In the genomic region with DNA sequence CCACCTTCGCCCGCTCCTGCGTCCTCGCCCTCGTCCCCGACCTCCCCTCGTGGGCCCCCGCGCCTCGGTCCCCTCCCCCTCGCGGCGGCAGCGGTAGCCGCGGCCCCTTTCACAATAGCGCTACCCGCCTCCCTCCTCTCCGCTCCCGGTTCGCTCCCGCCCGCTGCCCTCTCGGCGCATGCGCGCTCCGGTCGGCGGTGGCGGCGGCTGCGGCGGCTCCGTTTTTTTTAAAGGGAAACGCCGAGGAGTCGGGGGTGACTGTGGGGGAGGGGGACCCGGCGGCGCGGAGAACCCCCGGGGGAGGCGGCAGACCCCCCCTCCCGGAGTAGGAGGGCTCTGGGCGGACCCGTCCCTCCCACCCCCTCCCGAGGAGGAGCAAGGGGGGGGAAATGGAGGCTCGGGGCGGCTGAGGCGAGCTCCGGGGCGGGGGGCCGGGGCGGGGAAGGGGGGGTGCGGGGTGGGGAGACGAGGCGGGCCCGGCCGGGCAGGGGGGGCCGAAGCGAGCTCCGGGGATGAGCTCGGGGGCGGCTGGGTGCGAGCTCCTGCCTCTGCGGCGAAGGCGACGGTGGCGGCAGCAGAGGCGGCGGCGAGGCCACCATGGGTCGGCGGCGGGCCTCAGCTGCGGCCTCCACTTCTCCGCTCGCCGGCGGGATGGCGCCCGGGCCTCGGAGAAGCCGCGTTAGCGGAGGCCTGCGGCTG, we compare ENCODE assay signal across 8 mouse cellular contexts. TPM values are rescaled to one million over a fixed set of nuclear protein-coding genes. Genes with fewer than 3 reads are reported as not detected.
DNase-seq lines count a peak whose midpoint lies in the region; ATAC-seq and TF ChIP-seq lines count a peak whose summit lies in the region.

A gene (plus strand): TSS at position 502 of the 699 bp plus-strand sequence.

- TF ChIP-seq CTCF in ES-Bruce4 (IDR thresholded peaks at IDR 0.05; ENCODE audit: low read depth, low read length) = no peak
- no peak for TF ChIP-seq CTCF in lung, embryonic 14.5 days (IDR thresholded peaks at IDR 0.05; ENCODE audit: low read depth)
- TF ChIP-seq CTCF in thymus, adult 2 months (IDR thresholded peaks at IDR 0.05; ENCODE audit: borderline replicate concordance, control insufficient read depth, extremely low read depth, insufficient read depth, low read length, poor library complexity) = peak; percentile 51; the same call in 1 of the 2 replicates

- H3K4me1 ChIP-seq in ES-Bruce4 (ENCODE audit: control insufficient read depth, insufficient read depth, low read length) = no peaks in the 10 kb centered on the region
- H3K4me1 ChIP-seq in forebrain, embryonic 16.5 days (replicated peaks; ENCODE audit: control insufficient read depth, insufficient read depth, low read length) = peaks cover 29% of the 10 kb centered on the region
- H3K4me1 ChIP-seq in lung, embryonic 14.5 days (ENCODE audit: insufficient read depth) = peaks cover 17% of the 10 kb centered on the region
- H3K4me1 ChIP-seq in thymus, adult 2 months (replicated peaks; ENCODE audit: control insufficient read depth, insufficient read depth, low read length) = peaks cover 15% of the 10 kb centered on the region

- TF ChIP-seq POLR2A in ES-Bruce4 (IDR thresholded peaks at IDR 0.05; ENCODE audit: insufficient read depth, low read length) = no peak
- TF ChIP-seq POLR2A in thymus, adult 2 months (IDR thresholded peaks at IDR 0.05; ENCODE audit: control insufficient read depth, extremely low read depth, insufficient read depth, low read length, poor library complexity) = peak; percentile 87

- no peaks in the 10 kb centered on the region for H3K27me3 ChIP-seq in ES-Bruce4 (ENCODE audit: control insufficient read depth, insufficient read depth, low read length, poor library complexity, severe bottlenecking)
- no peaks in the 10 kb centered on the region for H3K27me3 ChIP-seq in forebrain, embryonic 16.5 days (replicated peaks; ENCODE audit: control insufficient read depth, insufficient read depth, low read length)
- H3K27me3 ChIP-seq in lung, embryonic 14.5 days (ENCODE audit: insufficient read depth, low read length) = no peaks in the 10 kb centered on the region
- H3K27me3 ChIP-seq in thymus, adult 2 months (ENCODE audit: control insufficient read depth, insufficient read depth, low read length) = no peaks in the 10 kb centered on the region

- intact Hi-C loops in heart, postnatal 14 days (cut with DNase I) = no loop called here

- H3K27ac ChIP-seq in ES-Bruce4 (ENCODE audit: insufficient read depth, low read length) = peak within 1 kb of the TSS; percentile 56
- peak within 1 kb of the TSS; percentile 100 for H3K27ac ChIP-seq in forebrain, embryonic 16.5 days (ENCODE audit: low read length)
- peak within 1 kb of the TSS; percentile 100 for H3K27ac ChIP-seq in lung, embryonic 14.5 days (ENCODE audit: low read depth)
- H3K27ac ChIP-seq in thymus, adult 2 months (ENCODE audit: control insufficient read depth, insufficient read depth, low read length) = peak within 1 kb of the TSS; percentile 79

- WGBS in forebrain, embryonic 16.5 days = under 1% methylated on average over 51 of the region's 89 CpGs
- WGBS in large intestine, adult 2 months = under 1% methylated on average over 81 of the region's 89 CpGs
- WGBS in lung, embryonic 14.5 days = 0% methylated on average over 50 of the region's 89 CpGs
- 1% methylated on average over 69 of the region's 89 CpGs for WGBS in thymus, adult 2 months

- TF ChIP-seq EP300 in ES-Bruce4 (IDR thresholded peaks at IDR 0.05; ENCODE audit: insufficient read depth, low read depth, low read length) = no peak

- H3K4me3 ChIP-seq in ES-Bruce4 (ENCODE audit: low read depth, low read length) = peak within 1 kb of the TSS; percentile 78
- peak within 1 kb of the TSS; percentile 94 for H3K4me3 ChIP-seq in forebrain, embryonic 16.5 days (replicated peaks; ENCODE audit: low read length)
- peak within 1 kb of the TSS; percentile 100 for H3K4me3 ChIP-seq in lung, embryonic 14.5 days (ENCODE audit: low read depth, low read length)
- peak within 1 kb of the TSS; percentile 100 for H3K4me3 ChIP-seq in thymus, adult 2 months (ENCODE audit: control insufficient read depth, insufficient read depth, low read length)

- H3K36me3 ChIP-seq in ES-Bruce4 (ENCODE audit: control insufficient read depth, insufficient read depth, low read length, poor library complexity, severe bottlenecking) = peaks cover 14% of the 10 kb centered on the region
- peaks cover 3% of the 10 kb centered on the region for H3K36me3 ChIP-seq in forebrain, embryonic 16.5 days (ENCODE audit: control insufficient read depth, insufficient read depth)
- peaks cover 29% of the 10 kb centered on the region for H3K36me3 ChIP-seq in lung, embryonic 14.5 days (ENCODE audit: insufficient read depth)
- H3K36me3 ChIP-seq in thymus, adult 2 months (ENCODE audit: control insufficient read depth, insufficient read depth, low read length) = peaks cover 10% of the 10 kb centered on the region

- DNase-seq in cerebellum, adult 11-12 months = peak; percentile 93
- DNase-seq in heart, postnatal 14 days = peak; percentile 92 to 94
- DNase-seq in large intestine, adult 2 months (ENCODE audit: low read depth, low spot score) = no peak
- DNase-seq in lung, embryonic 14.5 days = peak; percentile 92
- DNase-seq in thymus, adult 2 months = peak; percentile 87

- H3K9ac ChIP-seq in ES-Bruce4 (ENCODE audit: low read depth, poor library complexity, severe bottlenecking) = peak within 1 kb of the TSS; percentile 100
- peak within 1 kb of the TSS; percentile 99 for H3K9ac ChIP-seq in forebrain, embryonic 16.5 days (replicated peaks; ENCODE audit: low read depth, low read length)
- peak within 1 kb of the TSS; percentile 99 for H3K9ac ChIP-seq in lung, embryonic 14.5 days

- peak within 1 kb of the TSS; percentile 80 for H3K4me2 ChIP-seq in forebrain, embryonic 16.5 days (ENCODE audit: low read length)
- H3K4me2 ChIP-seq in lung, embryonic 14.5 days = peak within 1 kb of the TSS; percentile 85

- peak; percentile 68 for ATAC-seq in forebrain, embryonic 16.5 days
- peak; percentile 71 for ATAC-seq in lung, embryonic 14.5 days (ENCODE audit: insufficient read depth)
- ATAC-seq in neutrophil, adult 5-6 weeks (ENCODE audit: extremely low read depth, insufficient number of reproducible peaks, low FRiP score, poor library complexity, severe bottlenecking) = peak; percentile 53

- H3K9me3 ChIP-seq in ES-Bruce4 (replicated peaks; ENCODE audit: control insufficient read depth, insufficient read depth, low read length, poor library complexity, severe bottlenecking) = no peaks in the 10 kb centered on the region
- no peaks in the 10 kb centered on the region for H3K9me3 ChIP-seq in forebrain, embryonic 16.5 days (ENCODE audit: control insufficient read depth, low read length)
- no peaks in the 10 kb centered on the region for H3K9me3 ChIP-seq in lung, embryonic 14.5 days (ENCODE audit: low read depth, low read length)

RNA-seq across cellular contexts. Expression of the gene that starts here (rescaled TPM):
- polyA plus RNA-seq in ES-Bruce4 (2011; ENCODE audit: insufficient read depth, insufficient read length, low read depth, missing spikeins) = 68.7 and 69.1 TPM in 2 replicates
- 27.7 and 32.0 TPM in 2 replicates for polyA plus RNA-seq in forebrain, embryonic 16.5 days (2015; fragmentation: Nextera tagmentation; extraction: Ambion mirVana)
- 10 to 100 TPM; 71.2 to 71.8 TPM for total RNA-seq in heart, postnatal 14 days (2021)
- polyA plus RNA-seq in large intestine, adult 2 months (2012; rRNA removed) = 22.1 and 32.3 TPM in 2 replicates
- 16.2 and 16.3 TPM in 2 replicates for polyA plus RNA-seq in lung, embryonic 14.5 days (2014; fragmentation: Nextera tagmentation; extraction: Ambion mirVana)
- 191 TPM in 2 replicates for total RNA-seq in neutrophil, adult 5-6 weeks (2017)
- 50.3 and 66.0 TPM in 2 replicates for polyA plus RNA-seq in thymus, adult 2 months (2012; rRNA removed)
